Mouse (Mus musculus): ENCODE data around the gene S100pbp.

DNA sequence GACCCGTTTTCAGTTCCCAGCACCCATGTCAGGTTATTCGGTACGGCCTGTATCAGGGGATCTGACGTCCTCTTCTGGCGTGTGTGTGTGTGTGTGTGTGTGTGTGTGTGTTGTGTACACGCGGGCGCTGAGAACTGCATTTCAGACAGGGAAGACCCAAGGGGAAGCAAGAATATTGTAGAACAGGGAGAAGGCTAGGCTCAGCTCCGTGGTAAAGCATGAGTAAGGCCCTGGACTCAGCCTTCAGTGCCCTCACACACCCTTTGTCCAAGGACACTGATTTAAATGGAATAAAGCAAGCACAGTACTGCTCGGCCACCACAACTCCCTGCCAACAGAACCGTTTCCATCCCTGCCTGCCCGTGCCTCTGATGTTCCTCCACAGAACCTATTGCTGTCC is 1.0 kb upstream of the S100pbp start:
- TF ChIP-seq CTCF (conservative IDR thresholded peaks at IDR 0.05; ENCODE audit: low read length) (no peak), POU5F1 (IDR thresholded peaks at IDR 0.05; ENCODE audit: borderline replicate concordance, low read length) (no peak), NANOG (IDR thresholded peaks at IDR 0.05; ENCODE audit: borderline replicate concordance, low read length) (no peak)
